Mouse (Mus musculus) hindbrain, postnatal 0 days (tissue): ENCODE measurements around the gene Nipa2. TPM values are rescaled to one million over a fixed set of nuclear protein-coding genes. Genes with fewer than 3 reads are reported as not detected.

Source experiments
- ATAC-seq: fragments of 200-750 bp; cut with Nextera tagmentation; 2 replicates; pipeline ENCODE4 v1.8.0; 2017; ENCODE audit warnings: mild to moderate bottlenecking, moderate TSS enrichment, moderate library complexity
- DNase-seq: peaks from one replicate; pipeline ENCODE4 v3.0.0-alpha.2; 2015; ENCODE audit warnings: low spot score
- H3K27ac ChIP-seq: fragments of 300-500 bp; sonication (generic); 2 replicates; pipeline ENCODE4 v1.5.1; 2014; ENCODE audit warnings: mild to moderate bottlenecking
- H3K27me3 ChIP-seq: fragments of 300-500 bp; sonication (generic); 2 replicates; pipeline ENCODE4 v1.6.1; 2014; ENCODE audit warnings: low read length, mixed read lengths; ENCODE audit not compliant: insufficient read depth
- H3K36me3 ChIP-seq: fragments of 300-500 bp; sonication (generic); 2 replicates; pipeline ENCODE4 v1.6.1; 2014; ENCODE audit warnings: low read length, mixed read lengths; ENCODE audit not compliant: insufficient read depth
- H3K4me1 ChIP-seq: fragments of 300-500 bp; sonication (generic); 2 replicates; pipeline ENCODE4 v1.6.1; 2014; ENCODE audit warnings: antibody characterized with exemption, low read length, mixed read lengths; ENCODE audit not compliant: insufficient read depth
- H3K4me2 ChIP-seq: fragments of 300-500 bp; sonication (generic); 2 replicates; pipeline ENCODE4 v1.6.1; 2014; ENCODE audit warnings: low read depth, mild to moderate bottlenecking, low read length, moderate library complexity, mixed read lengths
- H3K4me3 ChIP-seq: fragments of 300-500 bp; sonication (generic); 2 replicates; pipeline ENCODE4 v1.5.1; 2014; ENCODE audit warnings: low read length
- H3K9ac ChIP-seq: fragments of 300-500 bp; sonication (generic); replicated peaks from 2 replicates; pipeline ENCODE4 v1.6.1; 2014; ENCODE audit warnings: mild to moderate bottlenecking, low read length, moderate library complexity, mixed read lengths
- H3K9me3 ChIP-seq: fragments of 300-500 bp; sonication (generic); 2 replicates; pipeline ENCODE4 v1.6.1; 2016; ENCODE audit warnings: low read length, mixed read lengths
- CTCF ChIP-seq: IDR thresholded peaks from 2 replicates; pipeline ENCODE4 v1.5.1; 2016; ENCODE audit warnings: antibody characterized with exemption, control low read depth, low read depth
- WGBS: fragments of 180-500 bp; shearing (Covaris S2); extraction: QIAGEN DNeasy Blood & Tissue Kit; methylation state at CpG from one replicate; pipeline ENCODE4 v1.1.7; 2014; 5-methylcytosine and 5-hydroxymethylcytosine counted together
- polyA plus RNA-seq: library from polyadenylated mRNA; unstranded; fragments of >200 nt; fragmentation: Nextera tagmentation; extraction: Ambion mirVana; gene quantifications from 2 replicates; pipeline ENCODE4 v1.2.1, GENCODE M21; 2015
- total RNA-seq: library from RNA; depleted of rRNA; stranded (reverse); fragments of >200 nt; gene quantifications from 2 replicates; pipeline ENCODE4 v1.2.3, GENCODE M21; 2014; rRNA removed

The Nipa2 gene
- total and polyA plus RNA-seq, 2 experiments from 2014 or later, result 26.1 to 37.3 TPM

DNA sequence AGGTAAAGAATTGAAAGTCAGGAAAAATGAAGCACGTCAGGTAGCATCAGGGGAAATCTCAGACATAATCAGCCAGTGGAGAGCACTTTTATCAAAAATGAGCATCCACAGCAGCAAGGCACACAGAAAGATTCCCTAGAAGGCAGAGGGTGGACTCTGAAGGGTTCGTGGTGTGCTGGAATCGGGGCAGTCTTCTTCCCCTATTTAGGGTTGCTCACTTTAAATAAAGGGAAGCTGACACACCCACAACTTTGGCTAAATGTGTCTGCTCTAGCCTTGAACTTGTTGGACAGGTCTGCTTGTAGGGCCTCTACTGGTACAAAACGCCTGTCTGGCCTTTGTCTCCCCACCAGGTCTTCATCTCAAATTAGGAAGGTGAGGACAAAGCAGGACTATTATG, 73.7 kb downstream of the Nipa2 start:
- no peak overlapping the region for H3K27ac ChIP-seq
- no peaks in the 10 kb centered on the region for H3K9me3 ChIP-seq
- H3K4me3 ChIP-seq, result no peak overlapping the region
- 91% methylated on average over 4 of the region's 4 CpGs for WGBS
- H3K9ac ChIP-seq, result no peak overlapping the region
- no peaks in the 10 kb centered on the region for H3K4me1 ChIP-seq
- no peak overlapping the region for H3K4me2 ChIP-seq
- ATAC-seq, result no peak
- H3K27me3 ChIP-seq, result no peaks in the 10 kb centered on the region
- DNase-seq, result no peak
- TF ChIP-seq CTCF, result no peak
- peaks cover 29% of the 10 kb centered on the region for H3K36me3 ChIP-seq

Other genes starting within 250 kb of the Nipa2 start
- gene Siglech, start 194.3 kb downstream of the Nipa2 start, total RNA-seq, result 3.5 and 8.4 TPM in 2 replicates
- 6.1 and 7.2 TPM in 2 replicates for gene Siglech, start 194.3 kb downstream of the Nipa2 start, polyA plus RNA-seq
- gene Tubgcp5, start 168.3 kb downstream of the Nipa2 start, total RNA-seq, result 15.9 and 25.9 TPM in 2 replicates
- 22.3 and 23.4 TPM in 2 replicates for gene Tubgcp5, start 168.3 kb downstream of the Nipa2 start, polyA plus RNA-seq
- gene Cyfip1, start 120.7 kb downstream of the Nipa2 start, total RNA-seq, result 44.1 and 48.5 TPM in 2 replicates
- gene Cyfip1, start 120.7 kb downstream of the Nipa2 start, polyA plus RNA-seq, result 41.5 and 47.2 TPM in 2 replicates
- 43.5 and 48.0 TPM in 2 replicates for gene Nipa1, start 57.5 kb upstream of the Nipa2 start, total RNA-seq
- 30.7 and 31.4 TPM in 2 replicates for gene Nipa1, start 57.5 kb upstream of the Nipa2 start, polyA plus RNA-seq
- 82.1 and 89.2 TPM in 2 replicates for gene Herc2, start 87.7 kb upstream of the Nipa2 start, total RNA-seq
- gene Herc2, start 87.7 kb upstream of the Nipa2 start, polyA plus RNA-seq, result 41.3 and 41.8 TPM in 2 replicates